Mouse (Mus musculus) frontal cortex, postnatal 36 days (tissue): ENCODE results near the gene Elavl4.

ENCODE experiments used
- DNase-seq, 2 experiments: peaks; one replicate each; pipeline ENCODE4 v3.0.0; 2022; ENCODE audit warnings: low spot score in 2 of 2

Gene Elavl4

DNA sequence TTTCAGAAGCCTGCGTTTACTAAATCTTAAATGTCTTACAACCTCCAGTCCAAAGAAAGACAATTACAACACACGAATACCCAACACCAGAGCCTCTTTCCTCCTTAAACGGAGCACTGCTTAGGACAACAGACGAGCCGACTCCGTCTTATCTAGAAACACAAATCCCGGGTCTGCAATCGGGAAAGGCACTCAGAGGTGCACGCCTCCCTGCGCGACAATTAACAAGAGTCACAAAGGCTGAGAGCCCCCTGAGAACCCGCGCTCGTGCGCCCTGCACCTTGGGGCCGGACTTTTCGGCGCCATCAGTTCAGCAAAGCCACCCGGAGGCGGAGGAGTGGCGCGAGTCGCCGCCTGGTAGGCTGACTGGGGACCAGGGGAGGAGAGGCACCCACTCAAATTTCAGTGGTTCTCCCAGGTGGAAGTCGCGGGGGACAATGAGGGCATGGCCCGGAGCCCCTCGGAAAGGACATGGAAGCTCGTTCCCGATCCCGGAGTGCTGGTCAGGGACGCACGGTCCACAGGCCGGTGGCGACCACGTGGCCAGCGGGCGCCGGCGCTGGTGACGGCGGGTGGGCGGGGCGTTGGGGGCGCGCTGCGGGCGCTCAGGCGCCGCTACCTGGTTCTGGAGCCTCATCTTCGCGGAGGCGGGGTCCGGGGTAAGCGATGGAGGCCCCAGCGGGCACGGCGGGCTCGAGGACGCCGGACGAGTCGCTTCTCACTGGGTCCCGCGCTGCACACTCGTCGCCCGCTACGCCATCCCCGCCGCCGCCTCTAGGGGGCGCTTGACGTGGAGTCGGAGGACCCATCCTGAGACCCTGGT is at the start of gene Elavl4:
Gene Elavl4 (minus strand): TSS at position 732 of the 823 bp plus-strand sequence.
- DNase-seq: peak; percentile 74 to 82

DNA sequence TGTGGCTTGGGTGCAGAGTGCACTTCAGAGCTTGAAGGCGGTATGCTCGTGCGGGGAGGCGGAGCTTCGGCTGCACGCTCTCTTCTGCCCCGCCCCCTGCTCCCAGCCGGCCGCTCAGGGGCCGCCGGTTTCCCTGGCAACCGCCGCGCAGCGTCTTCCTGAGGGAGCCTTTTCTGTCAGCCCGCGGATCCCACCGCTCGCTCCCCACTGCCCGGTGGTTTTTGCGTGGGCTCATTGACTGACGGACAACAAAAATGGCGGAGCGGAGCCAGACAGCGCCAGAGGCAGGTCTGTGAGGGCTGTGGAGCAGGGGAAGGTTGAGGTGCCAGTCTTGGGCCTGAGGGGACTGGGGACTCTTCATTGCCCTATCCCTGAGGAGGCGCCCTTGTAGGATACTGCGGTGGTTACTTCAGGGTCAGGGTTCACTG is 45.9 kb upstream of the Elavl4 start, which contains the start of gene Agbl4:
Gene Agbl4 (plus strand): TSS at position 44 of the 428 bp plus-strand sequence.
- DNase-seq: peak; percentile 76 to 83

DNA sequence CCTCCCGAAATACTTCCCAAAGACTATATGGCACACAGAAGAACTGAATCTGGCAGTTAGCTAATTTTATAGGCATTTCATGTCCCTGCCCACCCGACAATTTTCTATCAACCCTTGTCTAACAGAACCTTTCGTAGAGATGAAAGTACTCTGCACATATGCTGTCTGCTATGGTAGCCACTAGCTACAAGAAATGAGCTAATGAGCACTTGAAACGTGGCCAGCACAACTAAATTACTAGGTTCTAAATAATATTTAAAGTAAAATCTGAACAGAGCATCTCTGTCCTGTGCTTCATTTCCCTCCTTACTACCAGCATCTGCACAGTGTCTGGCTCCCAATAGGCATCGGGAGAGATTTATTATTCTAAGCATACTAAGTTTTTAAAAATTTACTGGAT is 44.5 kb upstream of the Elavl4 start:
- DNase-seq: no peak

DNA sequence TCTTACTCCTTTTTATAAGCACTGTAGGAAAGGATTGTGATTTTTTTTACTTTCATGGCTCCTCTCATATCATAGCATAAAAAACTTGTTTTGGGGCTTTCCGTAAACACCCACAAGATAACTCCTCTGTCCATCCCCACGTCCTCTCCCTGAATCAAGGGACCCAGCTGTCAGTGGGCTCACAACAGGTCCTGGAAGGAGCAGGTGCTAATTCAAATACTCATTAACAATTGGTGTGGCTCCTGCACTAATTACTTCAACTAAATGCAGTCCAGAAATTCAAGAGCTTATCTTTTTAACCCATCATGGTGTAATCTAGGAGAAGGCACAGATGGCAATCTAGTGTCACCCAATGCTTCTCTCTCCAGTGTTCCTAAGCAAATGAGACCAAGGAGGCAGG is 8.9 kb upstream of the Elavl4 start:
- no peak for DNase-seq

DNA sequence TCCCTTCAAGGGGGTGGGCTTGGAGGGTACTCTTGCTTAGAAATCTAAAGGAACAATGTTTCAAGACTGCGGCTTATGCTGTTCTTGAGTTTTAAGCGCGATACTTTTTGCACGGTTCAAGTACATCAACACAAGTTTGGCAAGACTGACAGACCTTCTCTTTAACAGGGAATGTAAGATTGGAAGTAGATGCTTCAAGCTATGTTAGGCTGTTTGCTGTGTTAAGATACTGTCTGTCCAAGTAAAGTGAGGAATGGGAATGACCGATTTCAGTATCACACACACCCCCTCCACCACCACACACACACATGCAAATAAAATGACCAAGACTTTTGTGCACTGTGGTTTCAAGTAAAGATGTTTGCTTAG is 276 bp upstream of the Elavl4 start:
- DNase-seq: no peak

DNA sequence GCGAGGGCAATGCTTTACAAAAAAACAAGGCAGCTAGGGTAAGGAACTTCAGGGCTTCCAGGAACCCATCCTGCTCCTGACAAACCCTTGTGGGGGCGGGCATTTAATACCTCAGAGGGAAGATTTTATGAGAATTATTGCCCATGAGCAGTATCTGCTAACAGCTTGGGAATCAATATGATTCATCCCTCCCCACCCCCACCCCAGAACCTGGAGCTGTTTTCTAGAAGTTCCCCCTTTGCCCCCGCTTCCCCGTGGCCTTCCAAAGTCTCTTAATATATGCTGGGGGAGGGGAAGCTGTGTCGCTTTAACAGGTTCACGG is 892 bp downstream of the Elavl4 start:
- peak; percentile 5 to 7 for DNase-seq

DNA sequence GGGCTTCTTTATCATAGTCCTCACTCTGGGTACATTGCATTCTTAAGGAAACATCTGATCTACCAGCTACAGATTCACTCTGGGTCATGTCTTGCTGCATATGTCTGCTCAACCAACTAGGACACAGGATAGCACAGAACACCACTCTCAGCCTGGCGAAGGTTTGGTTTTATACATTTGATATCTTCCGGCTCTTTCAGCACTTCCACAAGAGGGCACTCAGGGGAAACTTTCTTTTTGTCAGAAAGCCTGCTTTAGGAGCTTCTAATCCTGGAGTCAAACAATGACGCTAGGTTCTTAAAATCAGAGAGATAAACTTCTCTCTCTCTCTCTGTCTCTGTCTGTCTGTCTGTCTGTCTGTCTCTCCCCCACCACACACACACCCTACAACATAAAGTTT is 27.8 kb downstream of the Elavl4 start:
- peak; percentile 15 to 57 for DNase-seq

DNA sequence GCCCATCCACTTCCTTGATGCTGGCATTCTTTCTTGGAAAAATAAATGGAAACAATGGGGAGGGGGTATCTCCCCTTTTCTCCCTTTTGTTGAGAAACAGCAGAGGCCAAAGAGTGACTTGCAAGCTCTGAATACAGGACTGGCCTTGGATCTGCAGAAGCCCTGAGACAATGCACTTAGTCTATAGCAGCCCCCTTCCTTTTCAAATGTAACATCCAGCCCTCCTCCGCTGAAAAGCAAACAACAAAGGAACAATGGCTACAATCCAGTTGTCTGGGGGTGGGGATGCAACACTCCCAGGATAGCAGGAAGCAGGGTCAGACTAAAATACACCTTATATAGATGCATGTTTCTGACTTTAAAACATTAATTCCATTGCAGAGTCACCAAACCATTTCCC is 39.6 kb downstream of the Elavl4 start:
- DNase-seq: no peak

DNA sequence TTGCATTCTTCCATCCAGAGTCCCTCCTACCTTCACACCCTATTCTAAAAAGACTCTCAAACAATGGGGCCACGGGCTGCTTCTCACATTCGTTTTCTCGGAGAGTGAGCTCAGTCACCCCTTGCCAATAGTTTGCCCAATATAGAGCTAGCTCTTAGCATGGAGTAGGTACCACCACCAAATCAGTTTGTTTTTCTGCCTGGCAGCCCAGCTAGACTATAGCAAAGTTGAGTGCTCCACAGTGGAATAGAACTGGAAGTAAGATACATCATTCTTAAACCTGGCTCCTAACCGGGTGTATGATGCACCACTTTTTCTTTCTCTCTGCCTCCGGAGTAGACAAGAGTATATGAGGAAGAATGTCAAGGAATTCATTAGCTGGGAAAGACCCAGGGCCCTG is 44.7 kb downstream of the Elavl4 start:
- no peak for DNase-seq

DNA sequence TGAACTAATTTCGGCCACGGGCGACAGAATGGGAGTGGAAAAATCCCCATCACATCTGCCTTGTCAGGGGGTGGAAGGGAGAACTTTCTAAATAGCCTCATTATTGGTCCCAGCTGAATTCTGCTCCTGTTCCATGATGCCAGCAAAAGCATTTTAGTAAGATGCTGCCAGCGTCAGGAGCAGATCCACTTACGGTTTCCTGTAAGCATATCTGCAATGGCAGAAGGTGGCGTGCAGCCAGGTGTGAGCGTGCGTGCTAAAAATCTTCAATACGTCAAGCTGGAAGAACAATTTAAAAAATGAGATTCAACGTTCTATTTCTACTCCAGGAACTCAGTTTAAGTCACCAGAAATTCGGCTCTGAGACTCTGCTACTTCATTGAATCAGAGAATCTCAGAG is 45.1 kb downstream of the Elavl4 start:
- peak; percentile 42 to 62 for DNase-seq

DNA sequence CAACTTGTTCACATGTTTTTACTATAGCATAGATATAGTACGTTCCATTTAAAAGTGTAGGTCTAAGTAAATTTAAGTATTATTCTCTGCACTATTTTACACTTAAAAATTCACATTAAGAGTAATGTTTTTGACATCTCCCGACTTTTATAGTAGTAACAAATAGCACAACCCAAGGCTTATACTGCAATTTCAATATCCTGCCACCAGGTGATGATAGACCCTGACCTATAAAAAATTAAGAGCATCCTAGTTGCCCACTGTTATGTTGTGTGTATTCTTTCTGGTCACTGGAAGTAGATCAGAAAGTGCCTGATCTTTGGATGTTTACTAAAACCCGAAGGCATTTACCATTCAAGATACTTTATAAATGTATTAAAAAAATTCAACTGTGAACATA is 55.9 kb downstream of the Elavl4 start:
- DNase-seq: no peak

DNA sequence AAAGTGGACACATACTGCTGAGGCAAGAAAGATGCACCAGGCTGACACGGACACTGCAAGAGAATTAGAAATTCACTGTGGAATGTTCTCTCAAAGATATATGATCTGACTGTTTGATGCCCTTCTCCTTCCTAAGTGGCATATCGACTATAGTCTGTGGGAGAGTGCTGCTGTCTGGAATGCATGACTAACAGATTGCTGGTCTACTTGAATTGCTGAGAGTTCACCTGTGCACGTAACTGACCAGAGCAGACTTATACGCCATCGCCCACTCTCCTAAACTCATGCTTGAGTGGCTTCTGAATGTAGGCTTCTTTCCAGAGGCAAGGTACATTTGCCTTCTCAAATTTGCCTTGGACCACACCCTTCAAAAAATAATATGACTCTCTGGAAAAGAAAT is 58.5 kb downstream of the Elavl4 start:
- DNase-seq: no peak

DNA sequence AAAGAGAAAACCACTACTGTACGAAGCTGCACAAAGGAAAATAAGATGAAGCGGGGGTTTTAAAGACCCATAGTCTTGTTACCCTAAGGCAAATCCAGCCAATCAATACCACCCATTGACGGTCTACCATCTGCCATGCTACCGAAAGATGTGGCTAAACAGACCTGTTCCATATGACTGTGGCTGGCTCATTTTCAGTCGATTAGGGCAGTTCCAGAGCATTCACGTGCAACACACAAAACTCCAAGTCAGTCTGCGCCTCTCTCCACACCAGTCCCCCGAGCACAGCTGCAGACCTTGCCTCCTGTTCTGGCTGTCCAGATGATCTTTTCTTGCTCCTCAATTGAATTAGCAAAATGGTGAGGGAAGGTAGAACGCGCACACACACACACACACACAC is 59.2 kb downstream of the Elavl4 start:
- DNase-seq: no peak

DNA sequence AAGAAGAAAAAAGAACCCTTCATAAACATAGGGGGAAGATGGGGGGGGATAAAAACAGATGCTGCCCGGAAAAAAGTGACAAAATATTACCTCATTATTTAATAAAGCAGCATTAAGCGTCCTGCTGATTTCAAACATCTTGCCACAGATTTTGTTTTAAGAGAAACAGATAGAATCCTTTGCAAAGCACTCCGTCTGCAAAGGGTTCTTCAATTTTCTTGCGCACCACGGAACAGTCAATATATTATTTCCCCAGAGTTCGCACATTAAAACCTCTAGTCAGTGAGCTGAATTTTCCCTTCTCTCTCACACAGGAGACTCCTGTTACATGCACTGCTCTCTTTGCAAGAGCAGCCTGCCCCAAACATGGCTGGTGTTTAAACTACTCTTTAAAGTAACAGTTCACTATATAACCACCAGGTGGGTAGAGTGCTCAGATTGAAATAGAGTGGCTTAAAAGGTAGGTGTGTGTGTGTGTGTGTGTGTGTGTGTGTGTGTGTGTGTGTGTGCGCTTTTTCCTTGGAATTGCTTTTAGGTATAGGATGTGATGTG is 61.1 kb downstream of the Elavl4 start:
- peak in 1 of 2 experiments; percentile 58 for DNase-seq

DNA sequence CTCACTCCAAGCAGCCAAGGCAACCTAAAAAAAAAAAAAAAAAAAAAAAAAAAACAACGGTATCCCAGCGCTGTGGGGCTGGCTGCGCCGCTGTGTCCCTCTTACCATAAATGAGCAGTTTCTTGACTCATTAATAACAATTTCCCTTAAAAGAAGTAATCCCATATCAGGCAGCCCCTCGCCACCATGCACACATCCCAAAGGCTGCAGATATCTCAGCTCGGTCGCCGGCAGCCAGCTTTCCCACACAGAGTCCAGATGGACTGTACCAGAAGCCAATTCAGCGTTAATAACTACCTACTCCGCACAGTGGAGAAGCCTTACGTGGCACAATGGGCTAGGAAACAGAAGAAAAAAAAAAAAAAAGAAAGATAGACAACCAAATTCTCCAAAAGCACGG is 61.7 kb downstream of the Elavl4 start:
- DNase-seq: peak in 1 of 2 experiments; percentile 21

DNA sequence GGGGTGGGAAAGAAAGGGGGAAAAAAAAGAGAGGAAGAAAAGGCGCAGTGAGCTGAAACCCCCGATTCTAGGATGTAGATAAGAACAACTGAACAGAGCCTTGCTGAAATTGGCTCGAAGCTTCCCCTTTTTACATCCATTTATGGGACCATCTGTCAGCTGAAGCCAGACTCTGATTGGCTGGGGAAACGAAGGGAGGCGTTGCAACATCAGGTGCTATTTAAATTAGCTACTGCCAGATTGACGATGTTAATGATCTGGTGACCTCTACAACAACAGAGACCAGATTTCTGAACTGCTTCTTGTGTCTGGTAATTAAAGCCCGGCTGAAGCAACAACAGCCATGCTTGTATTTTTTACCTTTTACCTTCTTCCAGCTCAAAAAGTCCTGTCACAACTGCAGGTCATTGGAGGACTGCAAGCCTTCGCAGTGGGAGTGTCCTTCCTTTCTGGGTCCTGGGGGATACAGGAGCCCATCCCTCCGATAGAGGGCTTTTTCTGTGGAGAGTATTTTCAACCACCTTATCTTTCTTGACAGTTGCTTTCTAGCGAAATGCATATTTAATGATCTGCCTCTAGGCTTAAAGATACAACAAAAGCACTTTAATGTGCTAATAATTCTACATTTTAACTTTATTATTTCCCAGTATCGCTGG is 64.2 kb downstream of the Elavl4 start:
- peak; percentile 70 to 75 for DNase-seq

DNA sequence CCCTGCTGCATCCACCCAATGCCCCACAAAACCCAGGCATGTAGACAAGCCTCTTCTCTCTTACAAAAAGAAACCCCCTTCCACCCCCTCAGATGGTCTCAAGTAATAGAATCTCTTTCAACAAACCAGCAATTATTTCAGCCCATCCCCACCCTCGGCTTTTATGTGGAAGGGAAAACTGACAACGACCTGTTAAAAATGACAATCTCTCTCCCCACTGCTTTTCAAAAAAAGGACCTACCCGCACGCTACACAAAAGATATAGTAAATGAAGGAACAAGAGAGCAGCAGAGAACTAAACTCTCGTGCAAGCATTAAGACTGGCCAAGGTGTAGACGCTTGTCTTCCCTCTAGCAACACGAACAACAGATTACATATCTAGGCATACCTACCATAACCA is 64.9 kb downstream of the Elavl4 start:
- peak in 1 of 2 experiments; percentile 34 for DNase-seq

DNA sequence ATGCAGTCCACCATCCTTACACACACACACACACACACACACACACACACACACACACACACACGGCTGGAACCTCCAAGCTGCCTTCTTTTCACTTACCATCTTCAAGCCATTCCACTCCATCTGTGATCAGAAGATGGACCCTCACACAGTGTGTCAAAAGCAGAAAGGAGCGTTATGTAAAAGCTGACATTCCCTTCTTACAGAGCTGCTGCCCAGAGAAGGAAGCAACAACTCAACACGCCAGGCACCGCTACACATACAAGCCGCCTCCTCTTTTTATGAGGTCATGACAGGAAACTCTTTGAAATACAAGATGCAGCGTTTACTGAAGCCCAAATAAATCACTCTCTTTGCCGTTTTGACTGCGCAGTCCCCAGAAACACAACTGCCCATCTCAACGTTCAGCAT is 65.3 kb downstream of the Elavl4 start:
- DNase-seq: peak; percentile 45 to 71

DNA sequence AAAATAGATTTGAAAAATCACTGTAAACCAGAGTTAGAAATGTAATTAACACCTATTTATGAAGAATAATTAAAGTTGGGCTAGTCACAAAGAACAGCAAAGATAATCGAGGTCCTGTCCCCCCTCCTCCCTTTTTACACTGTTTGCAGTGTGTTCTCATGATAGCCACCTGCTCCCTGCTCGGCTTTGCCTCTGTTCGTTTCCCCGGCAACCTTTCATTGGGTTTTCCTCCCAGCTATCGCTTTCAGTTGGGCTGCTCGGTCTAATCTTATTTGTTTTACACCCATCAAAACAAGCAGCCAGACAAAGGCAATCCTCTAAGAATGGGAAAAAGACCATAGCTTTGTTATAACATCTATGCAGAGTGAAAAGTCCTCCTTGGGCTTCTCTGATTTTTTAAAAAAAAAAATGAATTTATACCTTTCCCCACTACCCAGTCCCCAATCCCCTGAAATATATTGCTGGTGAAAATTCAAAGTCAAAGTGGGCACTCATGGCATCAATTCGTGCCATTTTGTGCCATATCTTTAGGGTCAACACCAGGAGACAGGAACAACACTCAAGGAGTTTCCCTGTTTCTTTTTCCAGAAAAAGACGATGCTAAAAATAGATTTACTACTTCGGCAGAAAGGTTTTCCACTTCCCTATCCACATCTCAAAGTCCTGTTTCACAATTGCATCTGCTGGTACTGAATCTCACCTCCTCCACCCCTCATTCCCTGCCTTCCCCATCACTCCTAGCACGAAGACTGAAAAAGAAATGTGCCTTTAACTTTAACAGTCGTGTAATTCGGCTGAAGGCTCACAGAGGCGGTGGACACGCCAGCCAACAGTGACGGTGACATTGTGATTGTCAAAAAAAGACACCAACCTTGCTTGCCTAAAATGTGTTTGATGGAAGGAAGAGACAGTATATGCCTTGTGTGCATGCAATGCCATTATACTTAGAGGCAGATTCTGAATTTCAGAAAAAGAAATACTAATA is 66.1 kb downstream of the Elavl4 start:
- DNase-seq: peak; percentile 45 to 67

DNA sequence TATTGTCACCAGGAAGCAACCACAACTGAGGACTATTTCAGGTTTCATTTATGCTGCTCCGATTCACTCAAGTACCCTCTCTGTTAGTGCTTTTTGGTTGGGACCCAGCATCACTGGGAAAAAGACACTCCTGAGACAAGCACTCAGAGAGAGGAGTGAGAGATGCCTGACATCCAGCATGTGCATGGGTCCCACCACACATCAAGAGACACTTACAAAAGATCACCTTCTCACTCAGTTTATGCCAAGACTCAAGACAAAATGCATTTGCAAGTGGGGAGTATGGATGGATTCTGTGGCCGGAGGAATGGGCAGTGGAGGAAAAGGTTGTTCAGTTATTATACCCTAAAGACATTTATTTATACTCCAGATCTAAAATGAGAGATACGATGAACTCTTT is 67.3 kb downstream of the Elavl4 start:
- DNase-seq: no peak

DNA sequence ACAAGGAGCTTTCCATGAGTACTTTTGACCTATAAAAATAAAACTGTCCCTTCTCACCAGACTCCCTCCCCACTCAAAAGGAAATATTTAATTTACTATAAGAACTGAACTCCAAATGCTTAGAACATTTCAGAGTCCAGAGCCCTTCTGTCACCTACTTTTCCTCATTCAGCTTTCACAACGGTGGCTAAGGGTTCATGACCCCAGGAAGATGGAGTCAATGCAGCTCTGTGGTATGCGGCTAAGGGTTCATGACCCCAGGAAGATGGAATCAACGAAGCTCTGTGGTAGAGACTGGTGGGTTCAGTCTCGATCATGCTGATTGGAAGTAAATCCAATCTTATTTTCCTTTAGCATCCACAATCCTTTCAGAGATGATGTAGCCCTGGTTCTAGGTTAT is 81.7 kb downstream of the Elavl4 start:
- DNase-seq: no peak
